Mouse (Mus musculus) embryonic facial prominence, embryonic 10.5 days (tissue): ENCODE measurements around the gene Hdac9. TPM values are rescaled to one million over a fixed set of nuclear protein-coding genes. Genes with fewer than 3 reads are reported as not detected.

Experiments used
- DNase-seq: peaks from one replicate; pipeline ENCODE4 v3.0.0-alpha.2; 2017; ENCODE audit warnings: low spot score
- H3K27ac ChIP-seq: fragments of 300-500 bp; sonication (generic); replicated peaks from 2 replicates; pipeline ENCODE4 v1.5.1; 2016; ENCODE audit warnings: mild to moderate bottlenecking
- H3K27me3 ChIP-seq: fragments of 300-500 bp; sonication (generic); replicated peaks from 2 replicates; pipeline ENCODE4 v1.6.1; 2016; ENCODE audit warnings: low read depth, mild to moderate bottlenecking; ENCODE audit not compliant: poor library complexity, severe bottlenecking
- H3K36me3 ChIP-seq: fragments of 300-500 bp; sonication (generic); replicated peaks from 2 replicates; pipeline ENCODE4 v1.6.1; 2016; ENCODE audit warnings: mild to moderate bottlenecking, moderate library complexity
- H3K4me1 ChIP-seq: fragments of 300-500 bp; sonication (generic); 2 replicates; pipeline ENCODE4 v1.6.1; 2016
- H3K4me3 ChIP-seq: fragments of 300-500 bp; sonication (generic); 2 replicates; pipeline ENCODE4 v1.5.1; 2016; ENCODE audit warnings: mild to moderate bottlenecking, moderate library complexity
- H3K9me3 ChIP-seq: fragments of 300-500 bp; sonication (generic); 2 replicates; pipeline ENCODE4 v1.6.1; 2016; ENCODE audit warnings: mild to moderate bottlenecking
- WGBS: fragments of 180-500 bp; shearing (Covaris S2); methylation state at CpG from one replicate; pipeline ENCODE4 v1.1.7; 2016; 5-methylcytosine and 5-hydroxymethylcytosine counted together
- polyA plus RNA-seq: library from polyadenylated mRNA; unstranded; fragments of >200 nt; fragmentation: Nextera tagmentation; extraction: Ambion mirVana; gene quantifications from 2 replicates; pipeline ENCODE4 v1.2.1, GENCODE M21; 2016

Hdac9 gene
- polyA plus RNA-seq, 1 experiment from 2014 or later, result 3.5 TPM

- DNase-seq, result no peak
- 0 out of 2 replicates have a peak overlapping the region, but pooled peaks have one; percentile 7 for H3K27ac ChIP-seq
- WGBS, result 79% methylated on average over 4 of the region's 4 CpGs
- no peaks in the 10 kb centered on the region for H3K36me3 ChIP-seq
- H3K9me3 ChIP-seq, result no peaks in the 10 kb centered on the region
- H3K27me3 ChIP-seq, result no peaks in the 10 kb centered on the region
- peaks cover 33% of the 10 kb centered on the region for H3K4me1 ChIP-seq
- H3K4me3 ChIP-seq, result no peak overlapping the region
Measured at GRCm38 (mm10) chr12:34334455-34335084, 582.3 kb downstream of the Hdac9 start.

DNA sequence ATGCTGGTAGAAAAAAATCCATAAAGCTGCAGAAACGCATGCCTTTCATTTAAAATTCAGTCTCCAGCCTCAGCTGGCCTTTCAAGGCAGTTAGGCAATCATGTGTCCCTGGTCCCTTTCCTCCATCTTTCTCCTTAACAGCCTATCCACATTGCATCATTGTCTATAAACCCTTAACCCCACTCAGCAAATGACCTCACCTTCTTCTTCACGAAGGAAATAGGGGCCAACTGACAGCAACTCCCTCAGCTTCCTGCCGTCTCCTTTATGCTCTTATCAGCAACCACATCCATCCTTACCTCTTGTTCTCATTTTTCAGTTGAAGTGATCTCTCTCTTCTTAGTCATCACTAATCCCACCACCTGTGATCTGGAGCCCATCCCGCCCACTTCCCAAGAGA, 584.0 kb downstream of the Hdac9 start:
- no peaks in the 10 kb centered on the region for H3K36me3 ChIP-seq
- WGBS, result 66% methylated on average over 4 of the region's 4 CpGs
- no peak for DNase-seq
- H3K9me3 ChIP-seq, result no peaks in the 10 kb centered on the region
- H3K4me3 ChIP-seq, result no peak overlapping the region
- peaks cover 33% of the 10 kb centered on the region for H3K4me1 ChIP-seq
- no peak overlapping the region for H3K27ac ChIP-seq
- no peaks in the 10 kb centered on the region for H3K27me3 ChIP-seq

- Histone ChIP-seq H3K4me1 (no peaks in the 10 kb centered on the region), H3K36me3 (no peaks in the 10 kb centered on the region), H3K27me3 (no peaks in the 10 kb centered on the region), H3K4me3 (no peak overlapping the region), H3K27ac (no peak overlapping the region), H3K9me3 (no peaks in the 10 kb centered on the region)
- DNase-seq, result no peak
- 95% methylated on average over 1 of the region's 1 CpGs for WGBS
Measured at GRCm38 (mm10) chr12:34327111-34327510, 589.8 kb downstream of the Hdac9 start.

- H3K4me1 ChIP-seq, result no peaks in the 10 kb centered on the region
- H3K36me3 ChIP-seq, result no peaks in the 10 kb centered on the region
- no peak overlapping the region for H3K4me3 ChIP-seq
- no peak overlapping the region for H3K27ac ChIP-seq
- no peaks in the 10 kb centered on the region for H3K9me3 ChIP-seq
- WGBS, result 86% methylated on average over 15 of the region's 15 CpGs
- no peaks in the 10 kb centered on the region for H3K27me3 ChIP-seq
- DNase-seq, result no peak
Measured at GRCm38 (mm10) chr12:34312113-34312719, 604.7 kb downstream of the Hdac9 start.

DNA sequence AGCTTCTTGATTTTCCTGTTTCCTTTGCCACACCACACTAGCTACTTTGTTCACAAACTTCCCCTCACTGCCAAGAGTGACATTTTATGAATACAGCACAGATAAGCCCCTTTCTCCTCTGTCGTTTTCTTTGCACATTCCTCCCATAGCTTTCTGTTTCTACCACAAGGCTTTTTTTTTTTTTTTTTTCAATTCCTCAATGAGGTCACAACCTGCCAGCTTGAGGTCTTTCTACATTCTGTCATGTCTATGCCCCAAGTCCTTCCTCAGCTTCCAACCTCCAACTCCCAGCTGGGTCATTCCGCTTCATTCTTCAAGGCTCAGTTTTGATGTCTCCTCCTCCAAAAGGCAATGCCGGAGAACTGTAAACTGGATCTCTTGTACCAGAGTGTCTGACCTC, 611.4 kb downstream of the Hdac9 start:
- WGBS, result 38% methylated on average over 3 of the region's 3 CpGs
- Histone ChIP-seq H3K27me3 (no peaks in the 10 kb centered on the region), H3K36me3 (no peaks in the 10 kb centered on the region), H3K9me3 (no peaks in the 10 kb centered on the region), H3K4me3 (no peak overlapping the region), H3K4me1 (peaks cover 8% of the 10 kb centered on the region; the same call in 1 of the 2 replicates), H3K27ac (no peak overlapping the region; the same call in 1 of the 2 replicates)
- DNase-seq, result no peak

- H3K27ac ChIP-seq, result no peak overlapping the region
- WGBS, result 76% methylated on average over 7 of the region's 7 CpGs
- DNase-seq, result no peak
- H3K9me3 ChIP-seq, result no peaks in the 10 kb centered on the region
- no peak overlapping the region for H3K4me3 ChIP-seq
- no peaks in the 10 kb centered on the region for H3K27me3 ChIP-seq
- peaks cover 6% of the 10 kb centered on the region for H3K4me1 ChIP-seq
- H3K36me3 ChIP-seq, result no peaks in the 10 kb centered on the region
Measured at GRCm38 (mm10) chr12:34292346-34292745, 624.5 kb downstream of the Hdac9 start.

GRCm38 (mm10) chr12:34287218-34287617, 629.7 kb downstream of the Hdac9 start:
- Histone ChIP-seq H3K4me1 (peaks cover 9% of the 10 kb centered on the region), H3K36me3 (no peaks in the 10 kb centered on the region), H3K27me3 (no peaks in the 10 kb centered on the region), H3K9me3 (no peaks in the 10 kb centered on the region), H3K27ac (no peak overlapping the region), H3K4me3 (no peak overlapping the region)
- WGBS, result 79% methylated on average over 2 of the region's 2 CpGs
- DNase-seq, result no peak

DNA sequence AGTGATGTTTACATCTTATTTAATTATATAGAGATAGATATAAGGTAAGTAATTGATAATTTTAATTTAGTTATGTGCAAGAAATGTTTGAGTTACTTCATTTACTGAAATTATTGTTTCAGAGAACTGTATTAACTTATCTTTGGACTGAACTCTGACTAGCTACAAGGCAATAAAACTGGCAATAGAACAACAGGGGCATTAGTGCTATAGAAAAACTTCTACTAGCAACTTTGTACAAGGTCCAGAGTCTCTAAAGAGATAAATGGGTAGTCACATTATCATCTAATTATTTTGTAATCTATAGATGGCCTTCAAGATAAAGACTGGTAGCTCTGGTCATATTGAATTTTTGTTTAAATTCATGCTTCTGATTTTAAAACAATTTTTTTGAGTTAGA, 632.0 kb downstream of the Hdac9 start:
- DNase-seq, result no peak
- Histone ChIP-seq H3K4me3 (no peak overlapping the region), H3K27me3 (no peaks in the 10 kb centered on the region), H3K36me3 (no peaks in the 10 kb centered on the region), H3K4me1 (peaks cover 9% of the 10 kb centered on the region), H3K9me3 (no peaks in the 10 kb centered on the region), H3K27ac (no peak overlapping the region)

DNA sequence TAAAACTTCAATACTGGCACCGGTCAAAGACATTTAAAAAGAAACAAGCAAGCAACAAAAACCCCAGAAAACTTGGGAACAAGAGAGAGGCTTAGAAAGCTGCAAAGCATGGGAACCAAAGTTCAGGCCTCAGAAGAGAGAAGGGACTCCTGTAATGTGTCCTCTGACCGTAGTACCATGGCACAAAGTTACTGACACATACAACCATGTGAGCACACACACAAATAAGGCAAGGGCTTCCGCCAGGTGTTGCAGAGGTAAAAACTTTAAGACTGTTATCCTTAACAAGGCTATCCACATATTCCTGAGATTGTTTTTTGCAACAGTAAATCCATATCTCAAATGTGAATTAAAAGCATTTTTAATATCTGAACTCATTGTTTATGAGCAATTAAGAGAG, 632.5 kb downstream of the Hdac9 start:
- 93% methylated on average over 3 of the region's 3 CpGs for WGBS
- no peak for DNase-seq
- Histone ChIP-seq H3K9me3 (no peaks in the 10 kb centered on the region), H3K4me3 (no peak overlapping the region), H3K27me3 (no peaks in the 10 kb centered on the region), H3K4me1 (peaks cover 12% of the 10 kb centered on the region), H3K27ac (no peak overlapping the region), H3K36me3 (no peaks in the 10 kb centered on the region)

DNA sequence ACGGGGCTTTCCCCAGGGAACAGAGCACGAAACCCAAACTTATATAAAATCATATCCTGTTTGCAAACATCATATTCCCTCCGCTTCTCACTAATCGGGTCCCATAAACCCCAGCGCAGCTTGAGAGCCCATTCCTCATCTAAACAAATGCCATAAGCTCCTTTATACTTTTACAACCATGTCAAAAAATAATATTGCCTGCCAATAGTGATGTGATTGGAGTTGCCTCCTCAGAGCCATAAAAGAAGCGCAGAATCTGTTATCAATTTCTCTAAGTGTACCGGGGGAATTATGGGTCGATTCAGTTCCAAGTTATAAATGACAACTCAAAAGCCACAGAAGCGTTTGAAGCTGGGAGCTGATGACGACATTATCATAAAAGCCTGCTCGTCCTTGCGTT, 638.1 kb downstream of the Hdac9 start:
- H3K9me3 ChIP-seq, result no peaks in the 10 kb centered on the region
- H3K4me3 ChIP-seq, result no peak overlapping the region
- 79% methylated on average over 12 of the region's 12 CpGs for WGBS
- H3K36me3 ChIP-seq, result no peaks in the 10 kb centered on the region
- DNase-seq, result no peak
- H3K27ac ChIP-seq, result peak overlapping the region; percentile 52; the same call in 1 of the 2 replicates
- H3K27me3 ChIP-seq, result no peaks in the 10 kb centered on the region
- peaks cover 13% of the 10 kb centered on the region; the same call in 1 of the 2 replicates for H3K4me1 ChIP-seq

DNA sequence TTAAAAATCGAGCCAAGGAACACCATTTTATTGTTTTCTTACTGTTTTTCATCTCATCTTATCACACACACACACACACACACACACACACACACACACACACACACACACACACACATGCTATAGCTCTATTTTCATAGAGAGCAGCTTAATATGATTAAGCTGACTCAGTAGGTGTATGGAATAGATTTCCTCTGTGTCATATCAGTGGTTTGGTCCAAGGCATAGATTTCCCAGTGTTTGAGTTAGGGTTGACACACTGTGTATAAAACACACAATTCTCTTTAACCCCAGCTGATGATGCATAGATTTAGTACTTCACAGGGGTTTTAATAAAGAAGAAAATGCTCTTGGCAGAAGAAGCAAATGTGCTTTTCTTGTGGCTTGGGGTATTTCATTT, 643.1 kb downstream of the Hdac9 start:
- 78% methylated on average over 1 of the region's 1 CpGs for WGBS
- no peak overlapping the region for H3K27ac ChIP-seq

GRCm38 (mm10) chr12:34270096-34270495, 646.8 kb downstream of the Hdac9 start:
- peak; percentile 43 for DNase-seq
- H3K27ac ChIP-seq, result peak overlapping the region; percentile 86
- no peak overlapping the region for H3K4me3 ChIP-seq
- 59% methylated on average over 6 of the region's 6 CpGs for whole genome bisulfite sequencing
- H3K4me1 ChIP-seq, result peaks cover 25% of the 10 kb centered on the region
- H3K27me3 ChIP-seq, result no peaks in the 10 kb centered on the region
- H3K9me3 ChIP-seq, result no peaks in the 10 kb centered on the region
- H3K36me3 ChIP-seq, result no peaks in the 10 kb centered on the region

More for the DNA sequence above, 643.1 kb downstream of the Hdac9 start:
- Histone ChIP-seq H3K4me1 (peaks cover 25% of the 10 kb centered on the region), H3K9me3 (no peaks in the 10 kb centered on the region), H3K36me3 (no peaks in the 10 kb centered on the region), H3K27me3 (no peaks in the 10 kb centered on the region), H3K4me3 (no peak overlapping the region)
- no peak for DNase-seq

GRCm38 (mm10) chr12:34269472-34270040, 647.3 kb downstream of the Hdac9 start:
- Histone ChIP-seq H3K4me1 (peaks cover 25% of the 10 kb centered on the region), H3K4me3 (no peak overlapping the region), H3K27ac (peak overlapping the region; percentile 86), H3K27me3 (no peaks in the 10 kb centered on the region), H3K36me3 (no peaks in the 10 kb centered on the region), H3K9me3 (no peaks in the 10 kb centered on the region)
- 39% methylated on average over 13 of the region's 13 CpGs for WGBS
- DNase-seq, result peak; percentile 79
